21 mouse cellular contexts compared by ENCODE assay signal in the genomic region with DNA sequence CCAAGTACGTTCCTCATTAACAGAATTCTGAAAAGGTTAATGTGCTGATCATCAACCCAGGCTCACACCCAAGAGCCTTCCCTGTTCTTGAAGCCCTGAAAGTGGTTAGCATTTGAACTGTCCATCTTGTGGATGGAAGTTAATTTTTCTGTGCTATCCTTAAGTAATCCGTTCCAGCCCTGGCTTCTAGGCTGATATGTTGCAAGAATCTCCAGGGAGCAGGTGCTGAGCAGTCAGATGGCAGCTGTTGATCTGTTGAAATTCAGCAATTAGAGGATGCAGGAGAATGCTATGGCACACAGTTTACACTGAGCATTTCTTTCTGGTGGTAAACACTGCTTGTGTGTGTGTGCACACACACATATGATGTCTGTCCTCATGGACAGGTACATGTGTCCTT. TPM values are rescaled to one million over a fixed set of nuclear protein-coding genes. Genes with fewer than 3 reads are reported as not detected.
DNase-seq lines count a peak whose midpoint lies in the region; ATAC-seq lines count a peak whose summit lies in the region.
"Had no signal": no experiment of that assay in that cellular context is flagged by ENCODE, and none has a peak within 500 bp of the region (broad histone marks: within the 10 kb centered on the region; RNA-seq: fewer than 3 reads in every experiment).

No protein-coding gene starts in this region.

- DNase-seq in forebrain, embryonic 11.5 days (ENCODE audit: low spot score), result no peak
- DNase-seq in lung, postnatal 36 days, result peak; percentile 4
- no peak for DNase-seq in lung, adult 18-20 months
- peak; percentile 23 for DNase-seq in NIH3T3 (ENCODE audit: low read depth)
- DNase-seq: adrenal gland, postnatal 36 days; cerebellum, adult 11 months; cerebellum, adult 8-10 months; cerebellum, postnatal 25 days; gastrocnemius, postnatal 10 days had no signal

- no peaks in the 10 kb centered on the region for H3K9me3 ChIP-seq in forebrain, embryonic 16.5 days (ENCODE audit: control insufficient read depth, low read length)
- no peaks in the 10 kb centered on the region for H3K9me3 ChIP-seq in forebrain, embryonic 11.5 days (ENCODE audit: control insufficient read depth, low read length)
- no peaks in the 10 kb centered on the region for H3K9me3 ChIP-seq in hindbrain, embryonic 16.5 days (ENCODE audit: control insufficient read depth, low read length)
- H3K9me3 ChIP-seq: embryonic facial prominence, embryonic 12.5 days; forebrain, embryonic 13.5 days; heart, embryonic 12.5 days; hindbrain, embryonic 10.5 days had no signal

- WGBS in forebrain, embryonic 16.5 days, result 52% methylated on average over 2 of the region's 2 CpGs
- 73% methylated on average over 2 of the region's 2 CpGs for WGBS in forebrain, embryonic 11.5 days
- 61% methylated on average over 2 of the region's 2 CpGs for WGBS in hindbrain, embryonic 16.5 days

- H3K27ac ChIP-seq in forebrain, embryonic 16.5 days (ENCODE audit: low read length), result no peak overlapping the region
- H3K27ac ChIP-seq in forebrain, embryonic 11.5 days (ENCODE audit: low read depth, low read length), result no peak overlapping the region
- no peak overlapping the region for H3K27ac ChIP-seq in hindbrain, embryonic 16.5 days (ENCODE audit: low read depth, low read length)
- H3K27ac ChIP-seq: embryonic facial prominence, embryonic 12.5 days; forebrain, embryonic 13.5 days; hindbrain, embryonic 10.5 days; hindbrain, embryonic 14.5 days had no signal

- H3K27me3 ChIP-seq in forebrain, embryonic 16.5 days (replicated peaks; ENCODE audit: control insufficient read depth, insufficient read depth, low read length), result peaks cover 34% of the 10 kb centered on the region
- H3K27me3 ChIP-seq in forebrain, embryonic 11.5 days (ENCODE audit: control insufficient read depth, insufficient read depth, low read length), result peaks cover 28% of the 10 kb centered on the region
- H3K27me3 ChIP-seq in hindbrain, embryonic 16.5 days (replicated peaks; ENCODE audit: control insufficient read depth, insufficient read depth, low read length), result peaks cover 17% of the 10 kb centered on the region

- no peak overlapping the region for H3K9ac ChIP-seq in forebrain, embryonic 16.5 days (replicated peaks; ENCODE audit: low read depth, low read length)
- H3K9ac ChIP-seq in forebrain, embryonic 11.5 days (ENCODE audit: low read length), result no peak overlapping the region
- H3K9ac ChIP-seq in hindbrain, embryonic 16.5 days (ENCODE audit: low read depth, low read length), result no peak overlapping the region
- H3K9ac ChIP-seq: embryonic facial prominence, embryonic 12.5 days; forebrain, embryonic 13.5 days; heart, embryonic 12.5 days; hindbrain, embryonic 14.5 days had no signal

- 0 out of 2 replicates have a peak, but pooled peaks have one; percentile 23 for ATAC-seq in forebrain, embryonic 16.5 days
- no peak for ATAC-seq in forebrain, embryonic 11.5 days (replicated peaks; ENCODE audit: low FRiP score)
- no peak for ATAC-seq in hindbrain, embryonic 16.5 days
- ATAC-seq: activated CD4-positive, CD25-positive, alpha-beta regulatory T cell, adult 4 months; forebrain, embryonic 13.5 days; intestine, embryonic 16.5 days; Patski had no signal

- no peak overlapping the region for H3K4me3 ChIP-seq in forebrain, embryonic 16.5 days (replicated peaks; ENCODE audit: low read length)
- H3K4me3 ChIP-seq in forebrain, embryonic 11.5 days (ENCODE audit: low read depth, low read length), result no peak overlapping the region
- H3K4me3 ChIP-seq in hindbrain, embryonic 16.5 days (ENCODE audit: low read length), result no peak overlapping the region
- H3K4me3 ChIP-seq: embryonic facial prominence, embryonic 12.5 days; forebrain, embryonic 13.5 days; heart, embryonic 12.5 days; hindbrain, embryonic 10.5 days had no signal

- no peak overlapping the region for H3K4me2 ChIP-seq in forebrain, embryonic 16.5 days (ENCODE audit: low read length)
- H3K4me2 ChIP-seq in forebrain, embryonic 11.5 days (ENCODE audit: low read depth, low read length, severe bottlenecking), result no peak overlapping the region
- no peak overlapping the region for H3K4me2 ChIP-seq in hindbrain, embryonic 16.5 days (ENCODE audit: low read length)
- H3K4me2 ChIP-seq: embryonic facial prominence, embryonic 12.5 days; forebrain, embryonic 13.5 days; heart, embryonic 12.5 days; hindbrain, embryonic 14.5 days had no signal

- H3K4me1 ChIP-seq in forebrain, embryonic 16.5 days (replicated peaks; ENCODE audit: control insufficient read depth, insufficient read depth, low read length), result peaks cover 35% of the 10 kb centered on the region
- H3K4me1 ChIP-seq in forebrain, embryonic 11.5 days (replicated peaks; ENCODE audit: control insufficient read depth, insufficient read depth, low read length), result peaks cover 12% of the 10 kb centered on the region; the same call in 1 of the 2 replicates
- H3K4me1 ChIP-seq in hindbrain, embryonic 16.5 days (ENCODE audit: control insufficient read depth, insufficient read depth, low read depth, low read length), result peaks cover 27% of the 10 kb centered on the region

- no peaks in the 10 kb centered on the region for H3K36me3 ChIP-seq in forebrain, embryonic 16.5 days (ENCODE audit: control insufficient read depth, insufficient read depth)
- no peaks in the 10 kb centered on the region for H3K36me3 ChIP-seq in forebrain, embryonic 11.5 days (ENCODE audit: control insufficient read depth, insufficient read depth, low read length)
- H3K36me3 ChIP-seq in hindbrain, embryonic 16.5 days (ENCODE audit: control insufficient read depth, insufficient read depth, low read length), result no peaks in the 10 kb centered on the region
- H3K36me3 ChIP-seq: embryonic facial prominence, embryonic 12.5 days; heart, embryonic 12.5 days; hindbrain, embryonic 10.5 days had no signal

RNA-seq across cellular contexts. Expression of gene Prlhr, which starts 2.4 kb away (rescaled TPM):
- polyA plus RNA-seq in forebrain, embryonic 16.5 days (2015; fragmentation: Nextera tagmentation; extraction: Ambion mirVana), result 0.22 TPM in 1 of 2 replicates, not detected in the other
- polyA plus RNA-seq in forebrain, embryonic 11.5 days (2014; fragmentation: Nextera tagmentation; extraction: Ambion mirVana), result not detected in 2 replicates
- polyA plus RNA-seq in hindbrain, embryonic 16.5 days (2015; fragmentation: Nextera tagmentation; extraction: Ambion mirVana), result 0.35 and 0.45 TPM in 2 replicates
- polyA plus RNA-seq: activated CD4-positive, CD25-positive, alpha-beta regulatory T cell, adult 4 months; cortical plate, adult 2 months; embryonic facial prominence, embryonic 12.5 days; forebrain, embryonic 13.5 days; heart, embryonic 12.5 days; heart, embryonic 16.5 days; hindbrain, embryonic 10.5 days; intestine, embryonic 16.5 days; Patski had no signal

Comparison
In these comparisons a context has a peak if more than half of its experiments do, and no peak if none do; other contexts are left out.
1. DNase-seq: peak in lung, postnatal 36 days (single experiment) and NIH3T3 (single experiment); none in forebrain, embryonic 11.5 days (single experiment) and lung, adult 18-20 months (0 of 2).